Mouse (Mus musculus) megakaryocyte, embryonic 14.5 days (primary cell): ENCODE data around the gene Dclre1a.
"Not testable (repeated sequence)": the region's sequence is repeated elsewhere in the genome, so short reads cannot be mapped to it uniquely, and the experiment has no call there.

Experiments used
- FLI1 ChIP-seq: IDR thresholded peaks from 2 replicates; pipeline ENCODE4 v1.6.1; 2012; ENCODE audit warnings: low read length, inconsistent platforms, mixed read lengths
- GATA1 ChIP-seq: IDR thresholded peaks from 3 replicates; pipeline ENCODE4 v1.6.1; 2012; ENCODE audit warnings: mixed read lengths, low read length, inconsistent platforms, borderline replicate concordance

DNA sequence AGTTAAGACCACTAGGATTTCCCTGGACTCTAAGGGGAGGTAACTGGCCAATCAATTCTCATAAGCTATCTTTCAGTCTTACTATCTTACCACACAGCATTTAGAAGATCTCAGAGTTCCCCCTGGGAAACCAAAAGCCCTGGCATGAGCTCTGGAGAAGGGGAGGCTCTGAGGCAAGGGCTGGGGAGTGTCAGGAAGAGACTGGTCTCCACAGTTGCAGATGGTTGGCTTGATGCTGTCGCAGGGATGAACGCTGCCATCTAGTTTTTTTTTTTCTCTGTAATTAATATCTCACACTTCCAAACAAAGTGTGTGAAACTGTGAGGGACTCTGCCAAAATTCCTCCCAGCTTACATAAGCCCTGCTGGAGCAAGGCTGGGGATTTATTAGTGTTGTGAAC, 53.9 kb downstream of the Dclre1a start:
- not testable (repeated sequence) for TF ChIP-seq FLI1, GATA1
